Mouse (Mus musculus): ENCODE results near the gene Lrrc30.

The Lrrc30 gene

GRCm38 (mm10) chr17:67583422-67583821, 49.1 kb downstream of the Lrrc30 start:
- no peak for DNase-seq (ENCODE audit: low spot score in 2 of 2)

DNA sequence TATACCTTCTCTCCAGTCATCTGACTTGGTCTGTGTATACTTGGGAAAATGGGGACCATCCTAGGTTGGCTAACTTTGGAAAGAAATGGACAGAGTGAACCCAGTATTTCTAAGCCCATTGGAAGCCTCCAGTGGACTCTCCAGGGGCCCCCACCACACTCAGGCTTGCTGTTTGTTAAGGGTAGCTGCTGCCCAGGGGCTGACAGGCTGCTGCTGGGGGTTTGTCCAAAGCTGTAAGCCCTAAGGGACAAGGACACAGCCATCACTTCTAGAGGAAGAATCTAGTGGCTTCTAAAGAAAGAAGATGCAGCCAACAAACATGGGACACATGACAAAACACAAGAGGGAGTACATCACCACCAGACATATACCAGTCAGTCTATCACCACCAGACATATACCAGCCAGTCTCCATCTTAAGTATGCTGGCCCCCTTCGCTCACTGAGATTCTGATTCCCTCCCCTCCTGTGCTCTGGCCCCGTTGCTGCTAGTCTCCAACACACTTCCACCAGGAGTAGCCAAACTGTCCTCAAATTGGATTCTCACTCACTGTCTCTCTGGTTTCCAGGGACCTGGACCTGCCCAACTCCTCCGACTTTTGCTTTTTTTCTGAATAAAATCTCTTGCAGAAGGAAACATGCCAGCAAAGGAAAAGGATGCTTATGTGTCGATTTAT, 49.7 kb downstream of the Lrrc30 start:
- no peak for DNase-seq (ENCODE audit: low spot score in 2 of 2)

DNA sequence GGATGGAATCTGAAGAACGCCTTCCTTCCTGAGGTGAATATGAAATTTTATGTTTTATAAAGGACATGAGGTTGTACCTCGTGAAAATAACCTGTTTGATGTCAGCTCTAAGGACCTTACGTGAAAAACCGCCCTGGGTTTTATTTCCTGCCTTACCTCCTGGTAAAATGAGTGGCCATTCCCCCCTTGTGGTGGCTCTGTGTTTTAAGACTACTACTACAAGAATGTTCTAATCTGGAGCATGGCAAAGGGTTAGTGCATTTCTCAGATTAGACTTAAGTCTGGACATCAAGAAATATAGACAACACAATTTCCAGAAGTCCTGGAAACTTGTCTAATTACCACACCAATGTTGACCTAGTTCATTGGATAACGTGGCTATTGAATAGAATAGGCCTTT, 50.7 kb downstream of the Lrrc30 start:
- no peak for DNase-seq (ENCODE audit: low spot score in 2 of 2)

Measured in cerebellum, postnatal 4 days (tissue).